Mouse (Mus musculus): ENCODE measurements around the gene Rbm12. TPM values are rescaled to one million over a fixed set of nuclear protein-coding genes. Genes with fewer than 3 reads are reported as not detected.

The Rbm12 gene
- polyA plus RNA-seq, 1 experiment from 2014 or later: 22.3 TPM

Other genes with a start within 250 kb of the Rbm12 start
- 86.7 and 118 TPM in 2 replicates for gene Uqcc1, start 181.7 kb downstream of the Rbm12 start, polyA plus RNA-seq (2014; fragmentation: Nextera tagmentation; extraction: Ambion mirVana)
- not detected in 2 replicates for gene Gm15557, start 171.2 kb downstream of the Rbm12 start, polyA plus RNA-seq (2014; fragmentation: Nextera tagmentation; extraction: Ambion mirVana)
- 0.36 and 0.63 TPM in 2 replicates for gene Gdf5, start 166.6 kb downstream of the Rbm12 start, polyA plus RNA-seq (2014; fragmentation: Nextera tagmentation; extraction: Ambion mirVana)
- gene Cep250, start 155.5 kb downstream of the Rbm12 start, polyA plus RNA-seq (2014; fragmentation: Nextera tagmentation; extraction: Ambion mirVana): 6.4 and 12.3 TPM in 2 replicates
- gene 6430550D23Rik, start 104.0 kb downstream of the Rbm12 start, polyA plus RNA-seq (2014; fragmentation: Nextera tagmentation; extraction: Ambion mirVana): 0.80 and 1.1 TPM in 2 replicates
- gene Ergic3, start 103.9 kb downstream of the Rbm12 start, polyA plus RNA-seq (2014; fragmentation: Nextera tagmentation; extraction: Ambion mirVana): 170 and 184 TPM in 2 replicates
- not detected in 2 replicates for gene Fer1l4, start 59.0 kb downstream of the Rbm12 start, polyA plus RNA-seq (2014; fragmentation: Nextera tagmentation; extraction: Ambion mirVana)
- gene Spag4, start 46.8 kb downstream of the Rbm12 start, polyA plus RNA-seq (2014; fragmentation: Nextera tagmentation; extraction: Ambion mirVana): 2.4 and 3.3 TPM in 2 replicates
- gene Cpne1, start within 50 bp of the Rbm12 start, polyA plus RNA-seq (2014; fragmentation: Nextera tagmentation; extraction: Ambion mirVana): 29.5 and 35.7 TPM in 2 replicates
- gene Gm28036, start 15.1 kb upstream of the Rbm12 start, polyA plus RNA-seq (2014; fragmentation: Nextera tagmentation; extraction: Ambion mirVana): 11.6 and 14.1 TPM in 2 replicates
- gene Romo1, start 32.1 kb upstream of the Rbm12 start, polyA plus RNA-seq (2014; fragmentation: Nextera tagmentation; extraction: Ambion mirVana): 428 and 430 TPM in 2 replicates
- gene Nfs1, start 32.2 kb upstream of the Rbm12 start, polyA plus RNA-seq (2014; fragmentation: Nextera tagmentation; extraction: Ambion mirVana): 55.7 and 58.2 TPM in 2 replicates
- gene Rbm39, start 68.3 kb upstream of the Rbm12 start, polyA plus RNA-seq (2014; fragmentation: Nextera tagmentation; extraction: Ambion mirVana): 465 and 476 TPM in 2 replicates
- 61.1 and 62.7 TPM in 2 replicates for gene Phf20, start 84.5 kb upstream of the Rbm12 start, polyA plus RNA-seq (2014; fragmentation: Nextera tagmentation; extraction: Ambion mirVana)
- gene Cnbd2, start 200.3 kb upstream of the Rbm12 start, polyA plus RNA-seq (2014; fragmentation: Nextera tagmentation; extraction: Ambion mirVana): 2.2 and 2.3 TPM in 2 replicates
- 50.6 and 59.0 TPM in 2 replicates for gene Scand1, start 200.7 kb upstream of the Rbm12 start, polyA plus RNA-seq (2014; fragmentation: Nextera tagmentation; extraction: Ambion mirVana)

Measured in heart, embryonic 11.5 days (tissue).